Mouse (Mus musculus) heart, embryonic 11.5 days (tissue): ENCODE data around the gene Mcpt1. TPM values are rescaled to one million over a fixed set of nuclear protein-coding genes. Genes with fewer than 3 reads are reported as not detected.
"Not testable (repeated sequence)": the region's sequence is repeated elsewhere in the genome, so short reads cannot be mapped to it uniquely, and the experiment has no call there.

ENCODE experiments used
- ATAC-seq: fragments of 200-750 bp; cut with Nextera tagmentation; replicated peaks from 2 replicates; pipeline ENCODE4 v1.8.0; 2017; ENCODE audit warnings: moderate library complexity; ENCODE audit not compliant: insufficient number of reproducible peaks, low FRiP score, low TSS enrichment
- H3K27ac ChIP-seq: fragments of 300-500 bp; sonication (generic); 2 replicates; pipeline ENCODE4 v1.5.1; 2014; ENCODE audit warnings: mild to moderate bottlenecking, low read depth, low read length
- H3K27me3 ChIP-seq: fragments of 300-500 bp; sonication (generic); 2 replicates; pipeline ENCODE4 v1.6.1; 2014; ENCODE audit warnings: mild to moderate bottlenecking, low read length, mixed read lengths; ENCODE audit not compliant: control insufficient read depth, insufficient read depth
- H3K36me3 ChIP-seq: fragments of 300-500 bp; sonication (generic); 2 replicates; pipeline ENCODE4 v1.6.1; 2014; ENCODE audit warnings: mild to moderate bottlenecking, low read length, moderate library complexity, mixed read lengths; ENCODE audit not compliant: control insufficient read depth, insufficient read depth
- H3K4me1 ChIP-seq: fragments of 300-500 bp; sonication (generic); 2 replicates; pipeline ENCODE4 v1.6.1; 2014; ENCODE audit warnings: low read length; ENCODE audit not compliant: control insufficient read depth, insufficient read depth
- H3K4me2 ChIP-seq: fragments of 300-500 bp; sonication (generic); 2 replicates; pipeline ENCODE4 v1.6.1; 2014; ENCODE audit warnings: mild to moderate bottlenecking, moderate library complexity
- H3K4me3 ChIP-seq: fragments of 300-500 bp; sonication (generic); 2 replicates; pipeline ENCODE4 v1.5.1; 2014; ENCODE audit warnings: low read depth, low read length
- H3K9ac ChIP-seq: fragments of 300-500 bp; sonication (generic); 2 replicates; pipeline ENCODE4 v1.6.1; 2014; ENCODE audit warnings: mild to moderate bottlenecking, low read depth, low read length, moderate library complexity
- H3K9me3 ChIP-seq: fragments of 300-500 bp; sonication (generic); replicated peaks from 2 replicates; pipeline ENCODE4 v1.6.1; 2016; ENCODE audit warnings: low read length; ENCODE audit not compliant: control insufficient read depth
- WGBS: fragments of 180-500 bp; shearing (Covaris S2); extraction: QIAGEN DNeasy Blood & Tissue Kit; methylation state at CpG from one replicate; pipeline ENCODE4 v1.1.7; 2014; ENCODE audit not compliant: insufficient replicate concordance; 5-methylcytosine and 5-hydroxymethylcytosine counted together
- polyA plus RNA-seq: library from polyadenylated mRNA; unstranded; fragments of >200 nt; fragmentation: Nextera tagmentation; extraction: Ambion mirVana; gene quantifications from 2 replicates; pipeline ENCODE4 v1.2.1, GENCODE M21; 2014

Mcpt1 gene
- polyA plus RNA-seq, result not detected in 2 replicates

GRCm38 (mm10) chr14:56017671-56018070, at the start of gene Mcpt1:
Gene Mcpt1, plus strand, starts transcription at chr14:56017971.
- not testable (repeated sequence) for H3K4me1 ChIP-seq, H3K4me2 ChIP-seq, H3K9ac ChIP-seq, ATAC-seq, H3K9me3 ChIP-seq, H3K27ac ChIP-seq, H3K4me3 ChIP-seq, H3K36me3 ChIP-seq, H3K27me3 ChIP-seq
- WGBS, result 56% methylated on average over 3 of the region's 3 CpGs

- H3K9ac ChIP-seq, H3K27ac ChIP-seq, ATAC-seq, H3K9me3 ChIP-seq, H3K36me3 ChIP-seq, H3K27me3 ChIP-seq, H3K4me3 ChIP-seq, H3K4me2 ChIP-seq, H3K4me1 ChIP-seq: not testable (repeated sequence)
- 64% methylated on average over 1 of the region's 3 CpGs for WGBS
These were observed 30.3 kb upstream of the Mcpt1 start for GRCm38 (mm10) chr14:55987464-55987863.

GRCm38 (mm10) chr14:56013147-56013546, 4.6 kb upstream of the Mcpt1 start:
- ATAC-seq, result no peak
- 61% methylated on average over 3 of the region's 3 CpGs for WGBS

GRCm38 (mm10) chr14:56013924-56014323, 3.8 kb upstream of the Mcpt1 start:
- 87% methylated on average over 2 of the region's 2 CpGs for WGBS
- no peaks in the 10 kb centered on the region for H3K27me3 ChIP-seq
- no peak overlapping the region for H3K4me2 ChIP-seq
- H3K9ac ChIP-seq, result no peak overlapping the region
- no peaks in the 10 kb centered on the region for H3K4me1 ChIP-seq
- no peak overlapping the region for H3K4me3 ChIP-seq
- no peaks in the 10 kb centered on the region for H3K36me3 ChIP-seq
- H3K27ac ChIP-seq, result no peak overlapping the region
- ATAC-seq, result no peak
- H3K9me3 ChIP-seq, result no peaks in the 10 kb centered on the region

More at GRCm38 (mm10) chr14:56013147-56013546, 4.6 kb upstream of the Mcpt1 start:
- H3K9ac ChIP-seq, result no peak overlapping the region
- no peaks in the 10 kb centered on the region for H3K4me1 ChIP-seq
- no peaks in the 10 kb centered on the region for H3K27me3 ChIP-seq
- H3K4me2 ChIP-seq, result no peak overlapping the region
- no peaks in the 10 kb centered on the region for H3K36me3 ChIP-seq
- H3K4me3 ChIP-seq, result no peak overlapping the region
- no peaks in the 10 kb centered on the region for H3K9me3 ChIP-seq
- H3K27ac ChIP-seq, result no peak overlapping the region

- no peak overlapping the region for H3K9ac ChIP-seq
- H3K27ac ChIP-seq, result no peak overlapping the region
- H3K9me3 ChIP-seq, result no peaks in the 10 kb centered on the region
- H3K4me1 ChIP-seq, result no peaks in the 10 kb centered on the region
- no peak for ATAC-seq
- H3K4me2 ChIP-seq, result no peak overlapping the region
- H3K4me3 ChIP-seq, result no peak overlapping the region
- 55% methylated on average over 1 of the region's 1 CpGs for WGBS
- H3K36me3 ChIP-seq, result no peaks in the 10 kb centered on the region
- no peaks in the 10 kb centered on the region for H3K27me3 ChIP-seq
These were observed 1.7 kb downstream of the Mcpt1 start for GRCm38 (mm10) chr14:56019446-56019845.

GRCm38 (mm10) chr14:56021305-56021704, 3.5 kb downstream of the Mcpt1 start:
- 60% methylated on average over 3 of the region's 4 CpGs for WGBS

GRCm38 (mm10) chr14:56030395-56030794, 12.6 kb downstream of the Mcpt1 start, which contains the start of gene Mcpt9:
Gene Mcpt9, minus strand, starts transcription at chr14:56030495.
- not testable (repeated sequence) for H3K27ac ChIP-seq, H3K9ac ChIP-seq, H3K27me3 ChIP-seq, H3K4me2 ChIP-seq, H3K4me3 ChIP-seq, H3K9me3 ChIP-seq, H3K4me1 ChIP-seq, ATAC-seq, H3K36me3 ChIP-seq
- WGBS, result 80% methylated on average over 3 of the region's 3 CpGs

More at GRCm38 (mm10) chr14:56021305-56021704, 3.5 kb downstream of the Mcpt1 start:
- ATAC-seq, H3K9me3 ChIP-seq, H3K4me1 ChIP-seq, H3K27me3 ChIP-seq, H3K9ac ChIP-seq, H3K4me2 ChIP-seq, H3K4me3 ChIP-seq, H3K36me3 ChIP-seq, H3K27ac ChIP-seq: not testable (repeated sequence)

- Histone ChIP-seq H3K9me3 (no peaks in the 10 kb centered on the region), H3K36me3 (no peaks in the 10 kb centered on the region), H3K9ac (no peak overlapping the region), H3K4me2 (no peak overlapping the region), H3K4me1 (no peaks in the 10 kb centered on the region), H3K27ac (no peak overlapping the region), H3K27me3 (no peaks in the 10 kb centered on the region), H3K4me3 (no peak overlapping the region)
- 68% methylated on average over 2 of the region's 2 CpGs for WGBS
- no peak for ATAC-seq
These were observed 16.7 kb downstream of the Mcpt1 start for GRCm38 (mm10) chr14:56034433-56034832.

- not testable (repeated sequence) for H3K27ac ChIP-seq, H3K36me3 ChIP-seq, ATAC-seq, H3K4me1 ChIP-seq, H3K9me3 ChIP-seq, H3K4me2 ChIP-seq, H3K4me3 ChIP-seq, H3K9ac ChIP-seq, H3K27me3 ChIP-seq
- 15% methylated on average over 1 of the region's 1 CpGs for WGBS
These were observed 24.0 kb downstream of the Mcpt1 start, which contains the start of gene Mcpt2 for GRCm38 (mm10) chr14:56041792-56042191. Gene Mcpt2, plus strand, starts transcription at chr14:56042041.
